Mouse (Mus musculus) thymus, postnatal 10 days (tissue): ENCODE measurements around the gene Slc28a1.

ENCODE experiments used
- DNase-seq, 2 experiments: peaks; one replicate each; pipeline ENCODE4 v3.0.0; 2021; ENCODE audit warnings: low spot score in 2 of 2

Gene Slc28a1

DNA sequence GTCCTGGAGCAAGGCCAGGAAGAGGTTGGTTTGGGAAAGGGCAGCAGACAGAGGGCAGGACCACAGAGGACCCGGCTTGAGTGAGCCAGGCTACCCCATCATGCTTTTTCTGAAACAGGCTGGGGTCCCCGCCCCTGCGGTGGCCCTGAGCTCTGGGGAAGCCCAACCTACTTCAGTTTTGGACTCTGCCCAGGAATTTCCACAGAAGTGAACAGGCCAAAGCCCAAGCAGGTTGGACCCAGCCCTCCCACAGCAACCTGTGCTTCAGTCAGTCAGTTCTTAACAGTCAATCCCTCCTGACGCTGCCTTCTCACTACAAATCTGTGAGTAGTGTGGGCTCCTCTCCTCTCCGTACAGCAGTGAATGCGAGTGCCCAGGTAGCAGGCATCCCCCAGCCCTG, at the start of gene Slc28a1:
TSS of gene Slc28a1 (plus strand) at position 245 of the 400 bp plus-strand sequence.
- no peak for DNase-seq

DNA sequence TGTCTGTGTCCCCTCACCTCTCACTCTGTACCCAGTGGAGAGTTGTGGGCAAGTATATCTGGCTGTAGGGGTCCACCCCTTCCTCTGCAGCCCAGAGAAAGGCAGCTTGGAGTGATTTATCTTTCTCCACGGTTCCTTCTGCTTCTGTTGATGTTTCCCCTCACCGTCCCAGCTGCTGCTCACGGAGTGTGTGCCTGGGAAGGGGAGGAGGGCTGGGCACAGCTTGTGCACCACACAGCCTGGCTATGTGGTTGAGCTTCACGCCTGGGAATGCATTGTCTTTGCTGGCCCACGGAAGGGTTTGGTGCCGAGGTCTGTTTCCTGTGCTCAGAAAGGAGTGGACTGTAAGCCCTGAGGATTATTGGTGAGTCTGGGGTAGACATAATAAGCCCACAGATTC, 47.9 kb upstream of the Slc28a1 start:
- DNase-seq = no peak

DNA sequence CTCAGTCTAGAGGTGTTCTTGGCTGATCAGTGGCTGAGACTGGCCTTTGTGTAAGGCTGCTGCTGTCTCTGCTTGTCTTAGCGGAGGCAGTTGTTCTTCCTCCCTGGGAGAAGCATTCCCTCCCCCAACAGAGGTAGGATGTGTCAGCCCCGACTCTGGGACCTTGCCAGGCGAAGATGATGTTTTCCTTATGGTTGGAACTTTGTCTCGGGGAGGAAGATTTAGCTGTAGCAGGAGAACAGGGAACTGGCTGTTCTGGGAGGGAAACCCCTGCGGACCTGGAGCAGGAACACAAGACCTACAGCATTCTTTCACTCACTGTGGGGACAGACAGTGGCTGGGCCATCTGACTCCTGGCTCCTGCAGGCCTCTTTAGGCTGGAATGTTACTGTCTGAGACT, 42.1 kb upstream of the Slc28a1 start:
- no peak for DNase-seq

DNA sequence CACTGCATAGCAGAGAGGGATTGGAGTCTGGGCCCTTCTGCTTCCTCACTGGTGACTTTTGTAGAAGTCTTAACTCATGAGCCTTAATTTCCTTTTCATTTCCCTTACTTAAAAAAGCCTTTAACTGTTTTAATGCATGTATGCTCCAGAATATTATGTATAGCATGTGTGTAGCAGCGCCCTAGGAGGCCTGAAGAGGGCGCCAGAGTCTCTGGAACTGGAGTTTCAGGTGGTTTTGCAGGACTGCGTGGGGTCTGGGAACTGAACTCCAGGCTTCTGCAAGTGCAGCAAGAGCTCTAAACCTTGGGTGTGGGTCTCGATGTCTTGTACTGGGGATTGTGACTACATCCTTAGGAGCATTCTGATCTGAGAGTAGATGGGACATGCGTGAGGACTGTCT, 41.3 kb upstream of the Slc28a1 start:
- DNase-seq = peak in 1 of 2 experiments; percentile 27

DNA sequence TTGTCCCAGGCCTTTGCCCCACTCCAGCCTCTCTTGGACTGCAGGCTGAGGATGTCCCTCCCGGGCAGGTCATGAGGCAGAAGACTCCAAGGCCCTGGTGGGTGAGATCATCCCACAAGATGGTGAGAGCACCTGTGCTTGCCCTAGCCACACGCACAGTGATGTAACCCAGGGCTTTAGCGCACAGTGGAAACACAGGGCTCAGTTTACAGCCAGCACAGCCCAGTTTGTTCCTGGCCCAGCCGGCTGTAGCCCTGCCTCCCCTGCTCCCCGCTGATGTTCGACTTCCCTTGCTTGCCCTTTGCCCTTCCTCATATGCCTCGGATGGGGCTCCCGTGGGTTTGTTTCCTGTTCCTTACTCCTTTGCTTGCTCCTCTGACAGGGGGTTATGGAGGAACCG, 40.1 kb upstream of the Slc28a1 start:
- peak; percentile 43 to 44 for DNase-seq

DNA sequence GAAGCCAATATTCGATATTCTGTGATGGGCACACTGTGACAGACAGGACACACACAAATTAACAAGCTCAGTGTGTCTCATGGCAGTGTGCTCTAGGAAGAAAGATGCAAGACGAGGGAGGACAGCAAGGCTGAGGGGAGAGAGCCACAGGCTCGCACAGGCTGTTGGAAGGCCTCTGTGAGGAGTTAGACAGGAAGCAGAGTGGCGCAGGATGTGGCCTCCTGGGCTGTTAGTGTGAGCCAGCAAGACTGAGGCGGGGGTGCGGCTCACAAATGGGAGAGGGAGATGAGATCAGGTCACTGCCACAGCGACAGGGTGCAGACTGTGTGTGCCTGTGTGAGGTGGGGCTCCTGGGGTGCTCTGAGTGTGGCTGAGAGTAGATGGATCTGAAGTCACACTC, 39.3 kb upstream of the Slc28a1 start:
- DNase-seq = peak; percentile 76 to 77

DNA sequence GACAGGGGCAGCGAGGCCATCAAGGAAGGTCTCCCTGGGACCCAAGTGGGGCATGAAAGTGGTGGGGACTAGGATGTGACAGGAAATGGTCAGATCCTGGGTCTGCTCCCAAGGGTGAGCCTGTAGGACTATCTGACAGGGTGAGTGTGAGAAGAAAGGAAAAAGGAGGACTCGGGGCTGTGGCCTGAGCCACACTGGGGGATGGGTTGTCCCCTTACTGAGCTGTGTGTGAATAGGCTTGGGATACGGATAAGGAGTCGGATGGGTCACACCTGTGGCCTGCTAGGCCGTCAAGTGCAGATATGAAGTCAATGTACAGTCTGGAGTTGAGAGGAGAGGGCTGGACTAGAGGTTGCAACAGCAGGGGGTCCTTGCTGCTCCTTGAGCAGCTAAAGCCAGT, 38.9 kb upstream of the Slc28a1 start:
- no peak for DNase-seq

DNA sequence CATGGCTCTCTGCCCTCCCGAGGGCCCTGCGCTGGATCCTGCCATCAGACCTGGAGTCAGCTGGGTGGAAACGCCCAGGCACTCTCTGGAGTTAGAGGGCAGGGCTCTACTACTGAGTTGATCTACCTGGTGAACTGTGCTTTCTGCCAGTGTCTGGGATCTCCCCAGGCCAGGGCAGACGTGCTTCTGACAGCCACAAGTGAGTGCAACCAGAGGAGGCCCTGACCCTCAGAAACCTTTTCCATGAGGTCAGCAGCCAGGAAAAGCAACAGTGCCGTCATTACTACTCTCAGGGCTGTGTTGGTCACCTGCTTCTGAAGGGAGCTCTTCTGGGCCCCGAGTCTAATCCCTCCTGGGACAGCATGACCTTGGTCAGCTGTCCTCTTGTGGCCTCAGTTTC, 37.6 kb upstream of the Slc28a1 start:
- DNase-seq = no peak

DNA sequence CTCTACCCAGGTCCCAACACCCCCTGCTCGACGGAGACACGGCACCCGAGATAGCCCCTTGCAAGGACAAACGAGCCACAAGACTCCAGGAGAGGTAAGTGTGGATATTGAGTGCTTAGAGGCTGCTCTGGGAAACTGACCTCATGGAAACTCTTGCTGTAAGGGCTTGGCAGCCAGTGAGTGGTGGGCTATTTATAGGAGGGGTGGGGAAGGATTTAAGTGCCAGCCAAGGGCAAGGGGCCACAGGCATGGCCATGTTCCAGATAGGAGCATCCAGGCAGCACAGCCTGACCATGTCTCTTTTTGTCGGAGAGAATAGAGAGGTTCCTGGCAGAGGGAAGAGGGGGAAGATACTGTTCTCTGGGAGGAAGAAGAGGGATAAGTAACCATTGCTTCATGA, 35.9 kb upstream of the Slc28a1 start:
- DNase-seq = no peak

DNA sequence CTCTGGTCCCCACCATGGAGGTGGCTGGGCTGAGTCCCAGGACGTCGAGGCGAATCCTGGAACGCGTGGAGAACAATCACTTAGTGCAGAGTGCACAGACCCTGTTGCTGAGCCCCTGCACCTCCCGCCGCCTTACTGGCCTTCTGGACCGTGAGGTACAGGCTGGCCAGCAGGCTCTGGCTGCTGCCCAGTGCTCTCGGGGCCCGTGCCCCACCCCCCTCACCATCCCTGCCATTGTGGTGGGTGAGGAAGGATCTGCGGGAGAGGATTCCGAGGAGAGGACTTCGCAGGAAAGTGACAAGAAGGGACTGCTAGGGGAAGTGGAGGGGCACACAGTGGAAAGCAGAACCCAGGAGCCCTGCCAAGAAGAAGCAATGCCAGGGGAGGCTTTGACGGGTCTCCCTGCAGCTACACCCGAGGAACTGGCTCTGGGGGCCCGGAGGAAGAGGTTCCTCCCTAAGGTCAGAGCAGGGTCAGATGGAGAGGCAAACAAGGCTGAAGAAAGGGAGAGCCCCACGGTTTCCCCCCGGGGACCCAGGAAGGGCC, 21.1 kb upstream of the Slc28a1 start:
- DNase-seq = no peak

DNA sequence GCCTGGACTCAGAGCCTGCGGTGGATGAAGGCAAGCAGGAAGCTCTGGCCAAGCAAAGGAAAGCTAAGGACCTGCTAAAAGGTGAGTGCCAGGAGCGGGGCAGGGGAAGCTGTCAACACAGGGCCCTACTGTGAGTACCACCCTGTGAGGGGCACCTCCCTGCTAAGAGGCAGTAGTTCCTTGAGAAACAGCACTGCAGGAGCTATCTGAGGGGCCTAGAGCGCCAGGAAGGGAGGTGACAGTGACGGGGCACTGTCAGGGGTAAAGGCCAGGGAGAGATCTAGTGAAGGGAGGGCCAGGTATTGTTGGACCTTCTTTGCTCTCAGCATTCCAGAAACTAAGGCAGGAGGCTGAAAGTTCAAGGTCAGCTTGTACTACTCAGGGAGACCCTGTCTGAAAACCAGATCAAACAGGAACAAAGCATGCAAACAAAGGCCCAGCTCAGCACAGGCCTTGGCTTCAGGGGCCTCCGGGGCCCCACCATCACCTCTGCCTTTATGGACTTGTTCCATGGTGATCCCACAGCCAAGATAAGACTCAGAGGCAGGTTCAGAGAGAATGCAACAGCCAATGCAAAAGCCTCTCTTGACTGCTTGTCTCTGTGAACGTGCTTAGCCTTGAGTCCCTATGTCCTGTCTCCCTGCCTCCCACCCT, 20.4 kb upstream of the Slc28a1 start:
- no peak for DNase-seq

DNA sequence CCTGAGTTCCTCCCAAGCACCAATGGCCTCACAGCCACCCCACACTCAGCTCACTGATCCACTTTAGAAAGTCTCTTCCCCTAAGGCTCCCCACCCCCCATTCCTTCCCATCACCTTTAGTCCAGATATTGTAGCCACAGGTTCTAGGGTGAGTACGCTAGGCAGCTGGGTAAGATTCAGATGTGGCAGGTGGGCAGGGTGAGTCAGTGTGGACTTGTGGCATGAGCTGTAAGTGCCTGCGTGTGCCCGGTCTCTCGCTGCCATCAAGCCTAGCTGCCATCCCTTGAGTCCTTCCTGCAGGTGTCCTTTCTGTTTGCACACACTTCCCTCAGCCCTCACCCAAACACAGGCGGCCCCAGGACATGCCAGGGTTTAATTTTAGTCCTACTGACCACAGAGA, 14.3 kb upstream of the Slc28a1 start:
- DNase-seq = no peak

DNA sequence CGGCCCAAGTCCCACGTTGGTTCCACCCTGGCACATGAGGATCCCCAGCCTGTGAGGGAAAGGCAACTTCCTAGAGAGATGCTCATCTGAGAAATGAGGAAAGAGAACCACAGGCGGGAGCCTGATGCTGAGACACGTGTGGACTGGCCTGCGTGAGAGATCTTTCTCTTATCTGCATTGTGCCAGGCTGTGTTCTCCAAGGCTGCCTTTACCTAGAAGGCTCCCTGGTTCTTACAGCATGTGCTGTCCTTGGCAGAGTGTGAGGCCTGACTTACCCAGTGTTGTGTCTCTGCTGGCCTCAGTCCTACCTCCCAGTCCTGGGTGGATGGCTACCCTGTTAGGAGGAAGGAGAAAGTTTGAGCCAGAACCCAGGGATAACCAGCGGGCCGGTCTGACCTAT, 11.7 kb upstream of the Slc28a1 start:
- DNase-seq = no peak

DNA sequence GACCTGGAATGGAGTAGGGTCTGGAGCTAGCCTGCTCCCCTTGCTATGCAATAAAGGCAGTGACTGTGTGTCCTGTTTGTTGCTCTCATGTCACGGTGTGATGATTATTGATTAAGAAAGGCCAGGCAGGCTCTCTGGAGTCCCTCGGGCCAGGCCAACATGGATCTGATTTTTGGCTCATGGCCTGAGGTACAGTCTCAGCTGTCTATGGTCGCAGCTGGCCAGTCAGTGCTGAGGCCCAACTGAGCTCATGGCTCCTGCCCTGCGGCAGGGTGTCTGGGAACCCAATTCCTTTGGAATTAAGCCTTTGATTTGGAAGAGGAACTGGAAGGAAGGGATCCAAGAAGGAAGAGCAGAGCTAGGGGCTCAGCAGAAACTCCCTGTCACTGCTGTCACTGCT, 9.1 kb upstream of the Slc28a1 start:
- no peak for DNase-seq

DNA sequence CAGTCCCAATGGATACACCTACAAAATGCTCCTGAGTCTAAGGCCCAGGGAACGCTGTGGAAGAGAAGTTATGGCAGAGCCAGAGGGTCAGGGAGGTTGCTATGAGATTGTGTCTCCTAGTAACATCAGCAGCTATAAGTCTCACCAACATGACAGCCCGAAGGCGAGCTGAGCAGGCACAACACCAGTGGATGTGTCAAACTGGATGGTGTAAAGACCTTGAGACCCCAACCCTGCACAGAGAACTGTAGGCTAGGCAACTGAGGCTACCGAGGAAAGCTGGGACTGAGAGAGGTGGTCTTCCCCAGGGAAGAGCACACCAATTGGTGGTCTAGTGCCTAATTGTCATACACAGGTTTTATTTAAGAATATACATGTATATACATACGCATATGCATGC, 6.4 kb upstream of the Slc28a1 start:
- DNase-seq = no peak

DNA sequence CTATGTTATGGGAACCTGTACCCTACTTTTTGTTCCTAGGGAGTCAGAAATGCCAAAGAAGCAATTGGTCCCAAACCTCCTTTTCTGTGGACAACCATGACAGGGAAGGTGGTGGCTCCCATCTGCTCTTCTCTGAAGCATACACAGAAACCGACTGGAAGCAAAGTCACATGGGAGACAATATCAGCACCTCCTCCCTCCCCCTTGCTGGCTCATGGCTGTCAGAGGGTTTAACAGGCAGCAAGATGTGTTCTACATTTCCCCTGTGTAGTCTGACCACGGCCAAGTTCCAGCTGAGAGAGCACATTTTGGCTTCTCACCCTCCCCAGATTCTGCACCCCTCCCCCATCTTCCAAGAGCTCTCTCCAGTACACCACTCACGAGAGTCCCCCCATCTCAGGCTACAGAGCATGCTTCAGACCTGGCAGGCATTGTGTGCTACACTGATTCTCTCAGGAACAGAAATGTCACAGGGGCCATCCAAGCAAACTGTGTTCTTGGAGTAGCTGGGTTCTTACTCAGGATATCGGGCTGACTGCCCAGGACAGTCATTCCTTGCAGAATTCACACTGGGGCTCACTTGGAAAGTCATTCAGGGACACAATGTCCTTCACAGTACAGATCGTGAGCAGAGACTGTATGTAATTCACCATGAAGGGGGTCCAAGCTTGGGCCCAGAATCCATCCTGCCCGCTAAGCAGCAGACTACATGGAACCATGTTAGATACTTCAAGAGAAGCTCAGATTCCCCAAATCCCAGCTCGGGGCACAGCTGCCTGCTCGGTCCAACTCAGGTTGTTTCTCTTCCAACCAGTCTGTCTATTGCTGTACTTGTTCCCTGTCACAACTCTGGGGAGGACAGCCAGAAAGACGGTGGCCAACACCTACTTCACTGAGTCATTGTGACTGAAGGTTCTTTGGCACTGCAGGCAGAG, 4.6 kb upstream of the Slc28a1 start:
- no peak for DNase-seq

DNA sequence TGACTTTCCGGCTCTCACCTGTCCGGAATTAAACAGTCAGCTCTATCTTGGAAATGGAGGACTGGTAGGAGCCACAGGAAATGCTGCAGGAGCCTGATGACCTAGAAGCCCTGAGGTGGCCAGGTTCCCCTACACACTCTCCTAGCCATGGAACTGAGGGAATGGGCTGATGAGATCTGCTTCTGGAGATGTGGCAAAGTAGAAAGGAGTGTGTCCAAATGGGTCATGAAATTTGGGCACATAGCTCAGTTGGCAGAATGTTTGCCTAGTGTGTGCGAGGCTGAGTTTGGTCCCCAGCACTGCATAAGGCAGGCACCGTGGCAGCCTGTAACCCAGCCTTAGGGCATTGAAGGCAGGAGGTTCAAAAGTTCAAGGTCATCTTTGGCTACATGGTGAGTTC, 3.8 kb upstream of the Slc28a1 start:
- no peak for DNase-seq

DNA sequence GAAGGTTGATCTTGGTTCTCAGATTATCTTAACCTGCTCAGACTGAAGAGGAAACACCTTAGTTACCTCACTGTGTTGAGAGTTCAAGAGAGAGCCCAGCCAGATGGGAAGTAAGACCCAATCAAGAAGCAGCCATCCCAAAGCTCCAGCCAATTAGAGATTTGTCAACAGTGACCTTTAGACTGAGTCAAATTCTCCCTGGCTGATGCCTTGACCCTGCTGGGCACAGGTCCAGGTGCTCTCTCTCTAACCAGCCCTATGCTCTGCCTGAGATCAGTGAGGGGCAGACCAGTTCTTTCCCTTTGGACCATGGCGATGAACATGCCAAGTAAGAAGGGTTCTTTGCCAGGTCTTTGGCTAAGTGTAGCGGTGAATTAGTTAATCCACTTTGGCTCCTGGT, 2.9 kb upstream of the Slc28a1 start:
- DNase-seq = no peak

DNA sequence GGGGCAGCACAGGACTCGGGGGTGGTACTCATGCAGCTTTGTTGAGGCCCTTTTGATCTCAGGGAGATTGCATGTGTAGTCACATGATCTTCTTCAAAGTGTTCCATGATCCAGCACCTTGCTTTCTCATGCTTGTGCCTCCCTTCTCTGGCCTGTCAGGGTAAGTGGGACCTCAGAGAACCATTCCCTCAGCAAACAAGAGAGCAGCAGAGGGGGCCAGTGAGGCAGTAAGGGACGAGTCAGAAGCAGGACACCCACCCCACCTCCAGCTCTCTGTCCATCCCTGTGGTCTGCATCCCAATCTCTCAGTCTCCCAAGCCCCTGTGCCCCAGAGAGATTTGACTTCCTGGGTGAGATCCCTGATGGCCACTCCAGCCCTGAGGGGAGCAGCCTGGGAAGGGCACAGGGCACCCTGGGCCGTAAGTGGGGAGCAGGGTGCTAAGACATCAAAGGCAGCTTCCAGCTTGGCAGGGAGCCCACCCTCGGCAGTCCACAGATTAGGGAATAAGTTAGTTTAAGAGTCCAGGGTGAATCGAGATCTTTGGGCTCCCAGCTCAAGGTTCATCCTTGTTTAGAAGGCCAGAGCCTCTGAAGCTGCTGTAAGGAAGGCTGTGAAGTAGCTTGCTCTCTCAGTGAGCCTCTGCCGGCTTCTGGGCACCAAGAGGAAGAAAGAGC, 1.8 kb upstream of the Slc28a1 start:
- no peak for DNase-seq

DNA sequence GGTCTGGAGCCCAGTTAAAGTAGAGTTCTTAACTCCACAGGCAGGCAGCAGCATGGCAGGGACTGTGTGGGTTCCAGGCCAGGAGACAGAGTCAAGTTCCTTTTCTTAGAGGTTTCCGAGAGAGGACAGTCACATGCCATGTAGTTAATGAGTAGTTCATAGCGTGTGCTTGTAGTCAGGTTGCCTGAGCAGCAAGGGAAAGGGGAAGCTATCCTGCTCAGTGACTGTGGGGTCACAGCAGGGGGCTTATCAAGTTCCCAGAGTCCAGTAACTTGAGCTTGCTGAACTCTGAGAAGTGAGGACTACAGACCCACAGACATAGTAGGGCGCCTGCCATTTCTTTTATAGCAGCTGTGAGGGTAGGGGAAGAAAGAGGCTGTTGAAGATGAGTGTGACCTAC, 6.5 kb downstream of the Slc28a1 start:
- no peak for DNase-seq

DNA sequence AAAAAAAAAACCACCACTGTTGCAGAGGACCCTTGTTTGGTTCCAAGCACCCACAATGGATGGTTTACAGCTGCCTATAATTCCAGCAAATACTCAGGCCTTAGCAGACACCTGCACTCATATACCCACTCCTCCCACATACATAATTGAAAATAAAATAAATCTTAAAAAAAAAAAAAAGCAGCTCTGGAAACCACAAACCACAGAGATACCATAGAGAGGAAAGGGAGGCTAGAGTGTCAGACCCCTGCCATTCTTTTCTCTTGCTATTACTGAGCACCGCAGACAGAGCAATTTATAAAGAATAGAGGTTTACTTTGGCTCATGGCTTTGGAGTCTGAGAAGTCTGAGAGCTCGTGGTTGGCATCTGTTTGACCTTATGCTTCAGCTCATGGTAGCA, 8.2 kb downstream of the Slc28a1 start:
- no peak for DNase-seq

DNA sequence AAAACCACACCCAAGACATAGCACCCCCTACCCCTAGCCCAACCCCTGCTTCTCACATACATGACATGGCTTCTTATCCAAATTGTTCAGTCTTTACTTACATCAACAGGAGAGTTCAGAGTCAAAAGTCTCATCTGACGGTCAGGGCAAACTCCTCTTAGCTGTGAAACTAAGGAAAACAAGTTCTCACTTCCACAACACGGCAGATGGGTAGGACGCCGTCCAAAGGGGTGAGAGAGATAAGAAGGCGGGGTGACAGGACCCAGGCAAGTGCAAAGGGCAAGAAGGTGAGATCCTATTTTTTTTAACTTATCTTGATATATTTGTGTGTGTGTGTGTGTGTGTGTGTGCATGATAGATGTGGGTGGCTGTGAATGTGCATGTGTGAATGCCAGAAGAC, 9.0 kb downstream of the Slc28a1 start:
- no peak for DNase-seq

DNA sequence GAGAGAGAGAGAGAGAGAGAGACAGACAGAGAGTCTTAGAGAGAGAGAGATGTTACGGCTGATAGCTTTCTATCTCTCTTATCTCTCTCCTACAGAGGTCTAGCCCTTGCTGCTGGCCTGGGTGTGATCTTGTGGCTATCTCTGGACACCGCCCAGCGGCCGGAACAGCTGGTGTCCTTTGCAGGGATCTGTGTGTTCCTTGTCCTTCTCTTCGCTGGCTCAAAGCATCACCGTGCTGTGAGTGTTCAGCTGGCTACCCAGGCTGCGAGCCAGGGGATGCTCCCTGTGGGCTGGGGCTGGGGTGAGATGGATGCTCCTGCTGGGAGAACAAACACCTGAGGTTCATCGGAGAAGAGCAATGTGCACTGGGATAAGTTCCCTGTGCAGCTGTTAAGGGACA, 10.2 kb downstream of the Slc28a1 start:
- no peak for DNase-seq
